Mouse (Mus musculus) stomach, embryonic 16.5 days (tissue): ENCODE measurements around the gene Trio. TPM values are rescaled to one million over a fixed set of nuclear protein-coding genes. Genes with fewer than 3 reads are reported as not detected.
A peak's percentile ranks its signal among the peaks of the same experiment; 100 is the strongest.

Experiments used
- ATAC-seq: fragments of 200-750 bp; cut with Nextera tagmentation; 2 replicates; pipeline ENCODE4 v1.8.0; 2017; ENCODE audit warnings: moderate number of reproducible peaks, moderate TSS enrichment; ENCODE audit not compliant: insufficient read depth, low FRiP score
- H3K27ac ChIP-seq: fragments of 300-500 bp; sonication (generic); 2 replicates; pipeline ENCODE4 v1.5.1; 2014; ENCODE audit warnings: low read length
- H3K27me3 ChIP-seq: fragments of 300-500 bp; sonication (generic); 2 replicates; pipeline ENCODE4 v1.6.1; 2014; ENCODE audit warnings: low read length, control low read depth, mixed read lengths; ENCODE audit not compliant: control insufficient read depth, insufficient read depth
- H3K36me3 ChIP-seq: fragments of 300-500 bp; sonication (generic); 2 replicates; pipeline ENCODE4 v1.6.1; 2014; ENCODE audit warnings: low read length; ENCODE audit not compliant: control insufficient read depth, insufficient read depth
- H3K4me1 ChIP-seq: fragments of 300-500 bp; sonication (generic); 2 replicates; pipeline ENCODE4 v1.6.1; 2014; ENCODE audit warnings: low read length, control low read depth, mixed read lengths; ENCODE audit not compliant: control insufficient read depth, insufficient read depth
- H3K4me2 ChIP-seq: fragments of 300-500 bp; sonication (generic); 2 replicates; pipeline ENCODE4 v1.6.1; 2014; ENCODE audit warnings: low read depth, low read length, mixed read lengths
- H3K4me3 ChIP-seq: fragments of 300-500 bp; sonication (generic); replicated peaks from 2 replicates; pipeline ENCODE4 v1.5.1; 2014; ENCODE audit warnings: mild to moderate bottlenecking, low read length
- H3K9ac ChIP-seq: fragments of 300-500 bp; sonication (generic); 2 replicates; pipeline ENCODE4 v1.6.1; 2014; ENCODE audit warnings: low read length
- H3K9me3 ChIP-seq: fragments of 300-500 bp; sonication (generic); replicated peaks from 2 replicates; pipeline ENCODE4 v1.6.1; 2016; ENCODE audit warnings: low read length, control low read depth; ENCODE audit not compliant: control insufficient read depth
- WGBS: fragments of 180-500 bp; shearing (Covaris S2); extraction: QIAGEN DNeasy Blood & Tissue Kit; methylation state at CpG from one replicate; pipeline ENCODE4 v1.1.7; 2014; 5-methylcytosine and 5-hydroxymethylcytosine counted together
- polyA plus RNA-seq: library from polyadenylated mRNA; unstranded; fragments of >200 nt; fragmentation: Nextera tagmentation; extraction: Ambion mirVana; gene quantifications from 2 replicates; pipeline ENCODE4 v1.2.1, GENCODE M21; 2015

Gene Trio
- polyA plus RNA-seq, 1 experiment from 2014 or later, result 22.9 TPM

DNA sequence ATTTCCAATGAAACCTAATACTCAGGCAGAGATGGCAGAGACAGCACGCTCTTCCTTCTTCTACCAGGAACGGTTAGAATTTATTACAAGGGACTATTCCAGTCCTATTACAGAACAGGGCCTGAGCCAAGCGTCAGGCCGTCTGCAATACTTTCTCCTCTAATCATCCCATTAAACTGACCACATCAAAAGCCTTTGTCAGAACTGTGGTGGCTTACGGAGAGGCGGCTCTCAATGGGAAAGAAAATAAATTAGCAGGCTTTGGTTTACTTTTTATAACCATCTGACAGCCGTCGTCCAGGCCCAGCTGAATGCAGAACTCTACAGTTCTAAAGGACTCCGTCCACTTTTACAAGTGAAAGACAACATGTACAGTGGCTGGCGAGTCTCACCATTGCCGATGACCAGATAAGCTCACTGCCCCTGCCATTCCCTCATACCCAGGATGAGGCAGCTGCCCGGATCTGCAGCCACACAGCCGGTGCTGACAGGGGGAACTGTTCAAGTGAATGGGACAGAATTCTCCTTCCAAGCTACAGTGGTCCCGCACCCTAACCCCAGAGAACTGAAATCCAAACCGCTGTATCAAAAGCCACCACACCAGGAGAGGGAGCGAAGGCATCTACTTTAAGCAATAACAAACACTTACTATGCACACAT lies 121.2 kb downstream of the Trio start:
- no peak overlapping the region for H3K9ac ChIP-seq
- peaks cover 7% of the 10 kb centered on the region; the same call in 1 of the 2 replicates for H3K36me3 ChIP-seq
- no peak overlapping the region for H3K27ac ChIP-seq
- no peaks in the 10 kb centered on the region for H3K27me3 ChIP-seq
- H3K9me3 ChIP-seq, result no peaks in the 10 kb centered on the region
- peaks cover 12% of the 10 kb centered on the region; the same call in 1 of the 2 replicates for H3K4me1 ChIP-seq
- H3K4me2 ChIP-seq, result no peak overlapping the region
- no peak overlapping the region for H3K4me3 ChIP-seq
- 78% methylated on average over 16 of the region's 16 CpGs for WGBS
- no peak for ATAC-seq

DNA sequence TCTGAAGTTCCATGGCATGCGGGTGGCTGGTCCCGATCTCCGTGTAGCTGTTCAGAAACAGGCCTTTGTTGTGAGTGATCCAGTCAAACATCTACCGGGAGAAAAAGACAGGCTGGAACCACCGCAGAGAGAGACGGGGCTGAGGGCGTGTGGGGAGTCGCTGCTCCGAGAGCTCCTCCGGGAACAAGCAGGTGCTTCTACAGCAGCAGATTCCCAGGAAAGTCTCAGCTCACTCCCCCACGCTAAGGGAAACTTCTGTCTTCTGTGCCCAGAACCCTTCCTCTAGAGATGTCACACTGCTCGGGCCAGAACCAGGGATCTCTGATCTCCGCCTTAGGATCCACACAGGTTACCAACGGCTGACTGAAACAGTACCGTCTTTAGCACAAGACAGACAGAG lies 124.4 kb downstream of the Trio start:
- Histone ChIP-seq H3K4me2 (no peak overlapping the region), H3K27me3 (no peaks in the 10 kb centered on the region), H3K4me1 (no peaks in the 10 kb centered on the region), H3K36me3 (peaks cover 12% of the 10 kb centered on the region), H3K9ac (no peak overlapping the region), H3K4me3 (no peak overlapping the region), H3K9me3 (no peaks in the 10 kb centered on the region), H3K27ac (no peak overlapping the region)
- 86% methylated on average over 15 of the region's 15 CpGs for WGBS
- no peak for ATAC-seq

DNA sequence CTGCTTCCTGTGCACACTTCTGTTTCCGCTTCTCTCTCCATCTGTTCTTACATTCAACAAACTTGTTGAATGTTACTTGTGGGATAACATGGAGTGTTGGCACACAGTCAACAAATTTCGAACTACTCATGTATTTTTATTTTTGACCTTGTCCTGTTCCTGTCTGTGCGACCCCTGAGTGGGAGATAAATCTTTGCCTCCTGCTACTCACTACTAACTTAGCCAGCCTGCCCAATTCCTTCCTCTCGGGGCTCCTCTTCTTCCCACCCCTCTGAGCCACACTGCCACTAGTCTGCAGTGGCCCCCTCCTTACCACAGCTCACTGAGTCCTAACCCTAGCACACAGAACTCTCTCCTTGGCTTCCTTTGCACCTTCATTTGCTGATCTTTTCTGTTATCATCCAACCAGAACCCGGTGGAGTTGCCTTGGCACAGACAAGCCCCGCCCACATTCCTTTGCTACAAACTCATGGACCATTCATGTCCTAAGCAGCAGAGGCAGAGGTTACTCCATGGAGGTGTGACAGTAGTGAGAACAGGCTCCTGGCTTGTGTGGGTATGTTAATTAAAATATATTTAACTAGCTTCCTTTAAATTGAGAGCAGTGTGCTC lies 126.7 kb downstream of the Trio start:
- H3K4me2 ChIP-seq, result no peak overlapping the region
- 63% methylated on average over 6 of the region's 6 CpGs for WGBS
- no peak overlapping the region for H3K4me3 ChIP-seq
- H3K4me1 ChIP-seq, result no peaks in the 10 kb centered on the region
- H3K27ac ChIP-seq, result no peak overlapping the region
- H3K27me3 ChIP-seq, result no peaks in the 10 kb centered on the region
- no peaks in the 10 kb centered on the region for H3K9me3 ChIP-seq
- H3K36me3 ChIP-seq, result peaks cover 12% of the 10 kb centered on the region
- peak; percentile 50 for ATAC-seq
- no peak overlapping the region for H3K9ac ChIP-seq

DNA sequence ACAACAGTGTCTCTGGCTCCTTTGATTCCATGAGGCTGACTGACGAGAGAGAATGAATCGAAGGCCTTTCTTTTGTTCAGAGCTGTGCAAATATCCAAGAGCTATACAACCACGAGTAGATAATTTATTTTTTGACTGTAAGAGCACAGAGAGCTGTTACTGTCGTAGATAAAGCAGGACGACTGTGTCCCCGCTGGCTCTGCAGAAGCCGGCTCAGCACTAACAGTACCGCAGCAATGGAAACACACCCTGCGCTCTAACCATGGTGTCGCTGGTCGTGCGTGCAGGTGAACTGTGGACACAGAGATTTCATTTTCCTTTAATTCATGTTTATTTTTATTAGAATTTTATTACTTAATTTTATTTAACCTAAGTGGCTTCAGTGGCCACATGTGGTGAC lies 131.5 kb downstream of the Trio start:
- ATAC-seq, result no peak
- Histone ChIP-seq H3K27me3 (no peaks in the 10 kb centered on the region), H3K4me2 (no peak overlapping the region), H3K9me3 (no peaks in the 10 kb centered on the region), H3K4me3 (no peak overlapping the region), H3K27ac (no peak overlapping the region), H3K36me3 (peaks cover 6% of the 10 kb centered on the region; the same call in 1 of the 2 replicates), H3K9ac (no peak overlapping the region), H3K4me1 (no peaks in the 10 kb centered on the region)
- WGBS, result 77% methylated on average over 12 of the region's 12 CpGs

DNA sequence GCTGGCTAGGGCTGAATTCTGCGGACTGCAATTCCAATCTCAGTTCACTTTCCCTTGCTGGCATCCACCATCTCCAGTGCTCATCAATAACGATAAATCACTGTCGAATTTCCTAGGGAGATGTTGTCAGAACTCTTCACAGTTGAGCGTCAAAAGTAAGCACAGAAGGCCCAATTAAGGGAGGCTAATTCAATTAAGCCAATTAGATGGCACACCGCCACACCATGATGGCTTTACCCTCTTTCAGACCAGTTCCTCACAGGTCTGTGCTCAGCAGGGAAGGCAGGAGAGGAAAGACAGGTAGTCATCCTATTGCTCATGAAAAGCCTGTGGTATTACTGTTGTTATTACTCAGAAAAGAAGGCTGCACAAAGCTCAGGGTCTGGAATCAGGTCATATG lies 133.6 kb downstream of the Trio start:
- Histone ChIP-seq H3K36me3 (no peaks in the 10 kb centered on the region), H3K9ac (no peak overlapping the region), H3K27me3 (no peaks in the 10 kb centered on the region), H3K9me3 (no peaks in the 10 kb centered on the region), H3K4me3 (no peak overlapping the region), H3K4me1 (no peaks in the 10 kb centered on the region), H3K27ac (no peak overlapping the region), H3K4me2 (no peak overlapping the region)
- WGBS, result 71% methylated on average over 5 of the region's 5 CpGs
- ATAC-seq, result no peak

DNA sequence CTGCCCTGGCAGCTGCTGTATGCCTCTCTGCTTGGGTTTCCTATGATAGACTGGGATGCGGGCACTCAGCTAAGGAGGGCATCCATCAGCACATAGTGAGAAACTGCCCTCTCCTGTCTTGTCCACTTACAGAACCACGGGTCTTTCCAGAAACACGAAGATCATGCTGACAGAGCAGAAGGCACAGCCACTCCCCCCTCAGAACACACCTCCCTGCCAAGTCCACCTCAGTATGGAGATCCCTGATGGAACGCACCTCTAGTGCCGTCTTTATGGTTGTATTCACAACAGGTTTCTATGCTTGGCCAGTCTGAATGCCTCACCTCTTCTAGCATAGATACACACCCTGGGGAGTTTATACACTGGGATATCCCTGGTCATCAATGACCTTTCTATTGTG lies 135.0 kb downstream of the Trio start:
- Histone ChIP-seq H3K9ac (no peak overlapping the region), H3K9me3 (no peaks in the 10 kb centered on the region), H3K4me2 (no peak overlapping the region), H3K4me1 (no peaks in the 10 kb centered on the region), H3K4me3 (no peak overlapping the region), H3K27me3 (no peaks in the 10 kb centered on the region), H3K36me3 (no peaks in the 10 kb centered on the region), H3K27ac (no peak overlapping the region)
- WGBS, result 84% methylated on average over 5 of the region's 5 CpGs
- no peak for ATAC-seq

DNA sequence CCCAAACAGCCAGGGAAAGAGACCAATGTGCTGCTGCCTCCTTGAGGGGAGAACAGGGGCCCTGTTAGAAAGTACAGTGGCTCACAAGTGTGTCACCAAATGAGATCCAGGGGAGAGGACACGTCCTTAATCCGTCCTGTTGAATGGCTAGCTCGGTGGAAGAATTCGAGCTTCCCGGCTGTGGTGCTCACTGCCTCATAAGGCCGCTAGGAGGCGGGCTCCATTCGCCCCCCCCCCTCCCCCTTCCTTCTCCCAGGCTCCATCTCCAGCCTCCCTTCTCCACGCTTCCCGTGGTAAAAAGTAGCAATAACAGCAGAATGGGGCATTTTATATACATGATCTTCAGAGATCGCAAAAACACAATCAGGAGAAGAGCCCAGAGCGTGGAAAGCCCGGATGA lies 137.5 kb downstream of the Trio start:
- no peaks in the 10 kb centered on the region for H3K9me3 ChIP-seq
- no peaks in the 10 kb centered on the region for H3K27me3 ChIP-seq
- H3K4me1 ChIP-seq, result no peaks in the 10 kb centered on the region
- no peak overlapping the region for H3K27ac ChIP-seq
- no peak overlapping the region for H3K9ac ChIP-seq
- H3K4me2 ChIP-seq, result no peak overlapping the region
- no peak overlapping the region for H3K4me3 ChIP-seq
- H3K36me3 ChIP-seq, result no peaks in the 10 kb centered on the region
- 61% methylated on average over 13 of the region's 13 CpGs for WGBS
- ATAC-seq, result no peak

DNA sequence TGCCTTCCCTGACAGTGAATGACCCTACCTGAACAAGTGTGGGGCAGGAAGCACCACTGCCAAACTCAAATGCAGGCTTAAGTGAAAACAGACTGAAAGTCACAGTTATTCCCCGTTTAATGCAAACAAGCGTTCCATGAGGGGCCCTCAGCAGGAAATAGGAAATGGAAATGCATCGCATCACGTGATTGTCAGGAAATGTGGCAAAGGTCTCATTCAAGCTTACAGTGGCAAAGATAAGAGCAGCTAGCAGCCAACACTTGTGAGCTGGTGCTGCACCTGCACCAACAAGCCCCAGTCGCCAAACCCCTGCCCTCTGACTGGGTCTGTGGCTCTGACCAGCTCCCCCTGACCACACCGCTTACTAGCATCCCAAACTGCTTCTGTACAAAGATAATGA lies 138.7 kb downstream of the Trio start:
- no peak overlapping the region for H3K4me3 ChIP-seq
- no peak overlapping the region for H3K9ac ChIP-seq
- no peaks in the 10 kb centered on the region for H3K36me3 ChIP-seq
- H3K27ac ChIP-seq, result 0 out of 2 replicates have a peak overlapping the region, but pooled peaks have one; percentile 28
- no peaks in the 10 kb centered on the region for H3K4me1 ChIP-seq
- H3K4me2 ChIP-seq, result no peak overlapping the region
- H3K27me3 ChIP-seq, result no peaks in the 10 kb centered on the region
- ATAC-seq, result no peak
- 70% methylated on average over 6 of the region's 6 CpGs for WGBS
- H3K9me3 ChIP-seq, result no peaks in the 10 kb centered on the region

DNA sequence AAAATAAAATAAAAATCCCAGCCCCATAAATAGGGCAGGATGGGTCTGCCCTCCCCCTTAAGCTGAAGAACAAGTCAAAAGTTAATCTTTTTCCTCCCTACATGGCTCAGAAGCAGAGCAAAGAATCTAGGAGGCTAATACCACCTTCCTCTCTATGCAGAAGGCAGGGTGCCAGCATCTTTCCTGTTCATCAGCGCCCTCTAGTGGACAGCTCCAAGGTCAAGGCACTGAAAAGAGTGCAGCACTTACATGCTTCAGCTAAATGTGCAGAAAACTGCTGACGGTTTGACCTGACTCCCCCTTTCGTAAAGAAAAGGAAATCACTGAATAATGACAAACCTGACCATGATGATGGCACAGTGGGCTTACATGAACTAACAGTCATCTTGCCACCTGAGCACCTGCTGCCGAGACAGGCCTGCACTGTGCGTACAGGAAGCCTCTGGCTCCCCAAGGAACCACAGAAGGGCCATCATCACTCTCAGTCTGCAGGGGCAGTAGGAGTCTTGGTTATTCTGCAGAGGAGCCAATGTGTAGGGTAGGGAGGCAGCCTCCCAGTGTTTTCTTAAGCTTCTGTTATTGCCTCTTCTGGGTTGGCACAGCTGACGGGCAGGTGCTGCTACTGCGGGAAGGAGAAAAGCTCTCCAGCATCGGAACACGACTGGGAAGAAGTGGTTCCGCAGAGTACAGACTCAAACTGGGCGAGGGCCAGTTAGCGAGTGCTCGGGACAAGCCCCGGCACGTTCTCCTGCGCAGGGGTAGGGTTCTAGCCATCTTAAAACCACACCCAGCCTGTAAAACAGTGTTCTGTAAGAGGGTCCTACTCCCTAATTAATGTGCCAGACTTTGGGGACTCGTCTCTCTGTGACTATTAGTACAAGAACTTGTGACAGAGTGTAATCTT lies 141.0 kb downstream of the Trio start:
- Histone ChIP-seq H3K27me3 (no peaks in the 10 kb centered on the region), H3K4me2 (no peak overlapping the region), H3K27ac (no peak overlapping the region), H3K4me3 (no peak overlapping the region), H3K9ac (no peak overlapping the region), H3K36me3 (no peaks in the 10 kb centered on the region), H3K4me1 (no peaks in the 10 kb centered on the region), H3K9me3 (no peaks in the 10 kb centered on the region)
- 67% methylated on average over 17 of the region's 17 CpGs for WGBS
- no peak; the same call in 1 of the 2 replicates for ATAC-seq
